Mouse (Mus musculus): ENCODE measurements at regions not wholly inside any gene's neighbourhood (a gene's known extent, or its start where the extent isn't known, plus 50 kb on each side); places are given as distances from the start of the nearest gene placed in this dataset.
"Not testable (repeated sequence)": the region's sequence is repeated elsewhere in the genome, so short reads cannot be mapped to it uniquely, and the experiment has no call there.

DNA sequence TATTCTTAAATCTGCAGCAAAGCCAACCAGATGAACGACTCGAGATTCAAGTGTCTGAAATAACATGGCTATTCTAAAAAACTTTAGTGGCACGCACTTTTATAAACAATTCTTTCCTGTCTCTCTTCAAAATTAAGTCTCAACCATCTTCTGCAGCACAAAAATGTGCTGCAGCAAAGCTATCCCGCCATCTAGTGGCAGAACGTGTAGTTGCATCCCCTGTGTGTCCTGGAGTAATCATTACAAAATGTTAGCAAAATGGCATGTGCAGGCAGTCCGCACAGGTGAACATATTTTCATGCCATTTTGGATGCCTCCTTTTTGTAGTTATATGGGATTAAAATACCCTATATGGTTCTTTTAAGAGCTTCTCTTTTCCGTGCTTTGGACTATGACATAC, 293.1 kb upstream of the Slc7a14 start:
- Histone ChIP-seq H3K27ac (ENCODE audit: control insufficient read depth, insufficient read depth, low read depth, low read length, poor library complexity) (no peak overlapping the region), H3K4me3 (replicated peaks; ENCODE audit: control insufficient read depth, low read depth, low read length) (no peak overlapping the region), H3K4me1 (ENCODE audit: control insufficient read depth, insufficient read depth, low read length) (no peaks in the 10 kb centered on the region)
- TF ChIP-seq POLR2A (IDR thresholded peaks at IDR 0.05; ENCODE audit: borderline replicate concordance, control insufficient read depth, low read depth, low read length) (no peak), CTCF (IDR thresholded peaks at IDR 0.05; ENCODE audit: control insufficient read depth, insufficient read depth, low read length) (peak; percentile 60)
- 16% methylated on average over 7 of the region's 7 CpGs for WGBS

- H3K4me1 ChIP-seq (ENCODE audit: control insufficient read depth, insufficient read depth, low read length); H3K27ac ChIP-seq (ENCODE audit: control insufficient read depth, insufficient read depth, low read depth, low read length, poor library complexity); H3K4me3 ChIP-seq (replicated peaks; ENCODE audit: control insufficient read depth, low read depth, low read length): not testable (repeated sequence)
- WGBS: 78% methylated on average over 4 of the region's 4 CpGs
Observed at GRCm38 (mm10) chr3:31596581-31596980, 286.4 kb upstream of the Slc7a14 start.

- no peak overlapping the region for H3K27ac ChIP-seq (ENCODE audit: control insufficient read depth, insufficient read depth, low read depth, low read length, poor library complexity)
- TF ChIP-seq CTCF (IDR thresholded peaks at IDR 0.05; ENCODE audit: control insufficient read depth, insufficient read depth, low read length): no peak
- TF ChIP-seq POLR2A (IDR thresholded peaks at IDR 0.05; ENCODE audit: borderline replicate concordance, control insufficient read depth, low read depth, low read length): no peak
- H3K4me3 ChIP-seq (replicated peaks; ENCODE audit: control insufficient read depth, low read depth, low read length): no peak overlapping the region
- 51% methylated on average over 2 of the region's 2 CpGs for WGBS
- no peaks in the 10 kb centered on the region for H3K4me1 ChIP-seq (ENCODE audit: control insufficient read depth, insufficient read depth, low read length)
Observed at GRCm38 (mm10) chr3:31585971-31586370, 275.8 kb upstream of the Slc7a14 start.

DNA sequence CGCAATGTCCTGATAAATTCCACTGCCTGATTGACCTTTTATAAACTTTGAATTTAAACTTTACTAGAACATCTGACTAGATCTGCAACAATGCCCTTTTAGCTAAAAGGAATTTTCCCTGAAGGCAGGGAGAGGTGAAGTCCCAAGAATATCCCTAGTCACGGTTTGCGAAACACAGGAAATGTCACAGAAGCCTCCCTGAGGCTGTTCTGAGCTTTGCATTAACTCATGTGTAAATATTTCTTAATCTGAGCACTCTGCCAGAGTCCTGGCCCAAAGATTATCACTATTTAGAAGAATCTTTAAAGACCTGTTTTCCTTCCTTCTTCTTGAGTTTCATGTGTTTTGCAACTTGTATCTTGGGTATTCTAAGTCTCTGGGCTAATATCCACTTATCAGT, 263.7 kb upstream of the Slc7a14 start:
- Histone ChIP-seq H3K4me1 (ENCODE audit: control insufficient read depth, insufficient read depth, low read length) (no peaks in the 10 kb centered on the region), H3K4me3 (replicated peaks; ENCODE audit: control insufficient read depth, low read depth, low read length) (no peak overlapping the region), H3K27ac (ENCODE audit: control insufficient read depth, insufficient read depth, low read depth, low read length, poor library complexity) (no peak overlapping the region)
- TF ChIP-seq CTCF (IDR thresholded peaks at IDR 0.05; ENCODE audit: control insufficient read depth, insufficient read depth, low read length): no peak
- no peak for TF ChIP-seq POLR2A (IDR thresholded peaks at IDR 0.05; ENCODE audit: borderline replicate concordance, control insufficient read depth, low read depth, low read length)
- WGBS: 85% methylated on average over 3 of the region's 3 CpGs
